Mouse (Mus musculus): ENCODE measurements around the gene Arfgef3. TPM values are rescaled to one million over a fixed set of nuclear protein-coding genes. Genes with fewer than 3 reads are reported as not detected.

Gene Arfgef3
- polyA plus RNA-seq (2014; fragmentation: Illumina TruSeq; extraction: RNeasy Lipid Tissue Mini Kit (QIAGEN cat#74804); ENCODE audit: low read depth, low replicate concordance): 9.7 TPM

GRCm38 (mm10) chr10:18743286-18744142 lies at the start of gene Arfgef3:
Arfgef3 (minus strand) TSS chr10:18743949.

GRCm38 (mm10) chr10:18786693-18787092 lies 42.9 kb upstream of the Arfgef3 start, which contains the start of gene Gm4922:
Gm4922 (minus strand) TSS chr10:18786793.

GRCm38 (mm10) chr10:18545813-18546235 lies 197.9 kb downstream of the Arfgef3 start, which contains the start of gene Hebp2:
Hebp2 (minus strand) TSS chr10:18546076.

Other genes starting within 250 kb of the Arfgef3 start
- 2.9 TPM for gene Hebp2, start 197.9 kb downstream of the Arfgef3 start, polyA plus RNA-seq (2014; fragmentation: Illumina TruSeq; extraction: RNeasy Lipid Tissue Mini Kit (QIAGEN cat#74804); ENCODE audit: low read depth, low replicate concordance)
- gene Gm4922, start 42.8 kb upstream of the Arfgef3 start, polyA plus RNA-seq (2014; fragmentation: Illumina TruSeq; extraction: RNeasy Lipid Tissue Mini Kit (QIAGEN cat#74804); ENCODE audit: low read depth, low replicate concordance): not detected
- gene Perp, start 101.1 kb upstream of the Arfgef3 start, polyA plus RNA-seq (2014; fragmentation: Illumina TruSeq; extraction: RNeasy Lipid Tissue Mini Kit (QIAGEN cat#74804); ENCODE audit: low read depth, low replicate concordance): 9.2 TPM

All from adrenal gland, adult 10 weeks (tissue).